Mouse (Mus musculus) lung, adult 18-20 months (tissue): ENCODE measurements around the gene Dcxr.
"Not testable (repeated sequence)": the region's sequence is repeated elsewhere in the genome, so short reads cannot be mapped to it uniquely, and the experiment has no call there.

Source experiments
- DNase-seq, 2 experiments: peaks; one replicate each; pipeline ENCODE4 v3.0.0; 2022; ENCODE audit warnings: mixed read lengths in 2 of 2

The Dcxr gene

DNA sequence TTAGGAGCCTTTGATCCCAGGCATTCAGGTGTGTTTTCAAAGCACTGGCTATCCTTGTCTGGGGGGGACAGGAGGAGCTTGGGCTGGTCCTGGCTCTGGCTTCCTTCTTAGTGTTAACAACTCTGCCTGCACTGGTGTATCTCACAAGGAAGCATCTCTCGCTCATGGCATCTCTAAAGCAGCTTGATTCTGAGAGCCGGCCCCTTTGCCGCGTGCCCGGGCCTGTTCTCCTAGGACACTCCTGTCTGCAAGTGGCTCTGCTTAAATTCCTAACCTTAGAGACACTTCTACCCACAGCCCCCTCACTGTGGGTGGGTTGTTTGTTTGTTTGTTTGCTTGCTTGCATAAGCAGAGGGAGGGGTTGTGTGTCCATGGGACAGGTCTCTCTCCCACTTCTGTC lies 19.1 kb downstream of the Dcxr start:
- DNase-seq = no peak

DNA sequence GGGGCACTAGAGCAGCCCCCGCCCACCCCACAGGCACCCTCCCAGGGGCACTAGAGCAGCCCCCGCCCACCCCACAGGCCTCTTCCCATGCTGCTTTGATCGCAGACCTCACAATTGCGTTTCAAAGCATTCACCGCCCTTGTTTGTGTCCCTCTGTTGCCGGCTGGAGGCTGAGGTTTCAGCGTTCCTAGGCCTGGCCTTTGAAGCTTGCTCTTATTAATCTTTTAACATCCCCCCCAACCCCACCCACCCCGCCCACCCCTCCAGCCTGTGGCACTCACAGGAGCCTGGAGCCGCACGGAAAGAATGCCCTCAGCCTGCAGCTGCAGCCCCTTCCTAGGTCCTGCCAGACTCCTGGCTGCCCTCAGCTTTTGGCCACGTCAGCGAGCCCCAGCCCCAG lies 19.9 kb downstream of the Dcxr start:
- no peak for DNase-seq

DNA sequence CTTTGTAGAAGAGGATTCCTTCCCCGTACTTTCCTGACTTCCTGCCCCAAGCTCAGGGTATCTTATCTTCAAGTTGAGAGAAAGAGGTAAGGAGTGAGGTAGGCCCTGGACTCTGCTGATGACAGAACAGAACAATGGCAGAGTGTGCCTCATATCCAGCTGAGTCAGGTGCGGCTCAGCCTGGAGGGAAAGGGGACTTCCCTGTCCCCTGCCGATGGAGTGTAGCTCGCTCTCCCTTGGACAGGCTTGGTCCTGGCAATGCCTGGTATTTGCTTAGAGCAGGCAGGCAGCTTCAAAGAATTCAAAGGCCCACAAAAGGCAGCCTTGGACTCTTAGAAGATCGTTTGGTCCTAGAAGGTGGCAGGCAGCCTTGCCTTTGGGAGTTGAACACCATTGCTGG lies 21.0 kb downstream of the Dcxr start:
- no peak for DNase-seq

- DNase-seq = peak; percentile 48 to 50
These were observed 22.4 kb downstream of the Dcxr start for GRCm38 (mm10) chr11:120704486-120705325.

- DNase-seq = no peak
These were observed 23.2 kb downstream of the Dcxr start for GRCm38 (mm10) chr11:120703696-120704454.

- peak; percentile 42 to 58 for DNase-seq
These were observed 29.3 kb downstream of the Dcxr start for GRCm38 (mm10) chr11:120697741-120698140.

GRCm38 (mm10) chr11:120696568-120696967 lies 30.5 kb downstream of the Dcxr start:
- no peak for DNase-seq

GRCm38 (mm10) chr11:120695641-120696040 lies 31.4 kb downstream of the Dcxr start:
- no peak for DNase-seq

- DNase-seq = no peak
These were observed 31.9 kb downstream of the Dcxr start for GRCm38 (mm10) chr11:120695184-120695583.

GRCm38 (mm10) chr11:120693461-120693860 lies 33.6 kb downstream of the Dcxr start:
- DNase-seq = no peak

DNA sequence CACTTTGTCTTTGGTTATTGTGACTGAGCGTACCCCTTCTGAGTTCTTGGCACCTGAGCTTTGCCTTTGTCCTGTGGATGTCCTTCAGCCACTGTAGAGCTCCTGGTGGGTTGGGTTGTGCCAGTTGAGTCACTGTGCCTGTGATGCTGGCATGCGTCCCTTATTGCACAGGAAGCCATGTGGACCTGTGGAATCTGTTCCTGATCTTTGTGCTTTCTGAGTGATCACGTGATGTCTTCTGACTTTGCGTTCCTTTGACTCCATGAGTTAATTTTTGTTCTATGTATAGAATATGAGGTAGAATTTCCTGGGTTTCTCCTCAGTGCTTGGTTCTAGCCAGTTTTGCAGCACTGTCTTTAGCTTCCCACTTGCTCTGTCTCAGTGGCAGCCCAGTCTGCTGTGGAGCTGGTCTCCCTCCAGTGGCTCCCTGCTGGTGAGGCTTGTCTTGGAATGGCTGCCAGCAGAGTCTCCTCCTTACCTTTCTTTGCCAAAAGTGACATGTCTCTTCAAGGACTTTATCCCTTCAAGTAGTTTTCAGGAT lies 34.5 kb downstream of the Dcxr start:
- DNase-seq = peak in 1 of 2 experiments; percentile 50

GRCm38 (mm10) chr11:120689365-120689764 lies 37.7 kb downstream of the Dcxr start:
- DNase-seq = no peak

DNA sequence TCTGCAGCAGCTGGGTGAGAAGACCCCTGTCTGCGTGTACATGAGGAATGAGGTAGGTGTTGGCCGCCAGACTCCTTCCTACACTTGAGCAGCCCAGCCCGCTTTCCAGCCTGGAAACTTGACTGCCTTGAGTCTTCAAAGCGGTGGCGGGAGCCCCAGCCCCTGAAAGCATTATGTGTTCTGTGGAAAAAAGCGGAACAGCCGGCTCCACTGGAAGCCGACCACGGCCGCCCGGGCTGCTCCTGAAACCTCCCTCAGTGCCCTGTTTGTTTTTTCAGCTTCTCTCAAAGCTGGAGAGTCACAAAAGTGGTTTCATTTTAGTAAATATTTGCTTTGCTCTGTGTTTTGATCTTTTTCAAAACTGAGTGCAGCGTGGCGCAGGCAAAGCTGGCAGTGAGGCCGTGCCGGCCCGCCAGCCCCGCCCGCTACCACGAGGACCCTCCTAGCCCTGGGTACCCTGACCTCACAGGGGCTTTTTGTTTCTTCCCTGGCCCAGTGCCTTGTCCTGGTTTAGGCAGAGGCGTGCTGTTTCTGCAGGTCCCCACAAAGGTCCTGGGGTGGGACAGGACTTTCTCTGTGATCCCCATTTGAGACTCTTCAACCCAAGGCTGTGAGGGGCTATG lies 40.3 kb downstream of the Dcxr start:
- peak; percentile 75 to 82 for DNase-seq

GRCm38 (mm10) chr11:120684660-120685059 lies 42.4 kb downstream of the Dcxr start:
- peak; percentile 78 to 87 for DNase-seq

GRCm38 (mm10) chr11:120684086-120684485 lies 43.0 kb downstream of the Dcxr start:
- DNase-seq = no peak

DNA sequence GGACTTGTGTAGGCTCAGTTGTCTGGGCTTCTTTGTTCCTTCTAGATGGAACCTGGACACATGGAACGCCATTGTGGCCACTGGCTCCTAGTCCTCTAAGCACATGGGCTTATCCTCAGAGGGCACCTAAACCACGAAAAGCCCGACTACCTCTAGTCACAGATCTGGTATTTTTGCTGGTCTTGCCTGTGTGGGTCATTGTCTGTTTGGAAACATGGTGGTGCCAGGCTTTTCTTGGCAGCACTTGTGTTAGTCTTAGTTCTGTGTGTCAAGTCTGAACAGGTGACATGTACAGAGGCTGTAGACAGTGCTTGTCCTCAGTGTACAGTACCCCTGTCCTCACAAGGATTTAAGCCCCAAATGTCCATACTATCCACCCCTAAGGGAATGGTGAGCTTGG lies 43.5 kb downstream of the Dcxr start:
- no peak for DNase-seq

DNA sequence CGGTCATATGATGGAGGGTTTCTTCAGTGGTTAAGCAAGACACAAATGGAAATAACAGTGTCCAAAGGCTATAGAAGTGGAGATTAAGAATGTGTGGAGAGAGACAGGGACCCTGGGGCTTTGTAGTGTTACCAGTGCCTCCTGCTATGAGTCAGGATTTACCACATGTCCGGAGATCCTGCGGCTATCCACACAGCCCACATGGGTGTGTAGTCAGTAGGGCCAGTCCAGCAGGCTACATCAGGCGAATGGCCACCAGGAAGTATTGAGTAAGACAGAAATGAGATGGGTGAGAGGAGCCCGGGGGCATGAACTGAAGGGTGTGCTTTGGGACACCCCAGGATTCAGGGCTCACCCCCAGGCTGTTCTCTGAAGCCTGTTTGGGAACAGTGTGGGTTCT lies 44.4 kb downstream of the Dcxr start:
- no peak for DNase-seq

- DNase-seq = peak in 1 of 2 experiments; percentile 34
These were observed 47.2 kb downstream of the Dcxr start for GRCm38 (mm10) chr11:120679909-120680308.

- DNase-seq = no peak
These were observed 50.1 kb downstream of the Dcxr start for GRCm38 (mm10) chr11:120676951-120677350.

DNA sequence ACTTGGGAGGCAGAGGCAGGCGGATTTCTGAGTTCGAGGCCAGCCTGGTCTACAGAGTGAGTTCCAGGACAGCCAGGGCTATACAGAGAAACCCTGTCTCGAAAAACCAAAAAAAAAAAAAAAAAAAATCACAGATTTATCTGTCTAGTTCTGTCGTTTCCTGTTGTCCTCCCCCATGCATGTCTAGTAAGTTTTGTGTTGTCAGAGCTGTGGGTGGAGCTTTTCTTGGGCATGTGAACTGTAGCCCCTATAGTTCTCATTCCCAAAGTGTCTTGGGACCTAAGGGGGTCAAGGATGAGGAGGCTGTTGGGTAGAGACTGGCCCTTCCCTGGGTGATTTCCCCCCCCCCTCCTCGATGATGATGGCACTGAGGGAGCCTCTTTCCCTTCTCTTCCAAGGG lies 51.2 kb downstream of the Dcxr start:
- not testable (repeated sequence) for DNase-seq
